Mouse (Mus musculus): ENCODE data around the gene Apobec4. TPM values are rescaled to one million over a fixed set of nuclear protein-coding genes. Genes with fewer than 3 reads are reported as not detected.

The Apobec4 gene
- polyA plus RNA-seq (2017; shearing (Covaris generic)): not detected

DNA sequence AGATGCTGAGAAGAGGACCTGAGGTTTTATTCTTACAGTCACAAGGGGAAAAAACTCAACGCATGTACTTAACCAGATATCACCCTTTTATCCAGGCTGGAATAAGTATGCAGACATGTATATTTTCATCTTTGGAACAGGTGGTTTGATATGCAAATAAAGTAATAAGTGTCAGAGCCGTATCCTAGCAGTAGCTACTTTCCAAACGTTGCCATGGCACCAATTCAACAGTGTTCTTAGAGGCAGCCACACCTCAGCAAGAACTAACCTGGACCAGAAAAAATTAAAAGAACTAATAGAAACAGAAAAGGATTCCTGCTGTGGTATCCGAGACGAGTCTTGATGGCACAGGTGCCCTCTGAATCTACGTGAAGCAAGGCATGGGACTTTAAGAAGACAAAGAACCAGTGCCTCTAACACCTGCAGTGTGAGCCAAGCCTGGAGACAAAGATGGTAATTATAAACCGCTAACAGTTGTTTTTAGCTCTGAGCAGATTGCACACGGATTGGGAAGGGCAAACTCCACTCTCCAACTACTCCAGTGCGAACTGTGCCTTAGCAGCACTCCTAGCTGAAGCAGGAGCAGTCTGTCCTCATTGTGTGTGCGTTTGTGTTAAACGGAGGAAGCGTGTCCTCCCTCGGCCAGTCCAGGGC lies at the start of gene Apobec4:
Gene Apobec4, plus strand, starts transcription at position 240 of the 654 bp plus-strand sequence.

DNA sequence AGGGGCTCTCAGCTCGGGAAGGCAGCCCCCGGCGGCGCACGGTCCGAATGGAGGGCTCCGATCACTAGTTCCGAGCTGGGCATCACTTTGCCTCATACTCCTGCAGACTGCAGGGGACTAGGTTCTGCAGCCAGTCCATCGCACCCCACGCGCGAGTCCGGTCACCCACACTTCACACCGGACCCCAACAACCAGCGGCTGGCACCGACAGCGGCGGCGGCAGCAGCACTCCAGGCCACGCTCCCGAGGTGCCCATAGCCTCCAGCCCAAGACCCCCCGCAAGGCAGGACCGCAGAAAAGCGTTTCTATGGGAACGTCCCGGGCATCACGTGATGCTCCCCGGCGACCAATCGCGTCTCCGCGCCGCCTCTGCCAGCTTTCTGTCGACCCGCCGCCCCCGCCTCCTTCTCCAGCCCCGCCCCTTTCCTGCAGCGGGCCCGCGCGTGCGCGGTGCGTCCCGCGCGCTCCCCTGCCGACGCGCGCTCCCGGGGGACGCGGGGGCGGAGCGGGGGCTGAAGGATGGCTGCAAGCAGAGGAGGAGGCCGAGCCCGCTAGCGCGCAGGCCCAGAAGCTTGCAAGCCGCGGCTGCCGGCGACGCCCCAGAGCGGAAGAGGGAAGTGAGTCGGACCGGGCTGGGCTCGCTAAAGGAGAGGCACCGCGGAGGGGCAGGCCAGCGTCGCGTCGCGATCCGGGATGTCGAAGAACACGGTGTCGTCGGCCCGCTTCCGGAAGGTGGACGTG lies 15.9 kb downstream of the Apobec4 start, which contains the start of the genes Rgl1 and Arpc5:
Gene Rgl1, minus strand, starts transcription at position 320 of the 741 bp plus-strand sequence.
Gene Arpc5, plus strand, starts transcription at position 511 of the 741 bp plus-strand sequence.

DNA sequence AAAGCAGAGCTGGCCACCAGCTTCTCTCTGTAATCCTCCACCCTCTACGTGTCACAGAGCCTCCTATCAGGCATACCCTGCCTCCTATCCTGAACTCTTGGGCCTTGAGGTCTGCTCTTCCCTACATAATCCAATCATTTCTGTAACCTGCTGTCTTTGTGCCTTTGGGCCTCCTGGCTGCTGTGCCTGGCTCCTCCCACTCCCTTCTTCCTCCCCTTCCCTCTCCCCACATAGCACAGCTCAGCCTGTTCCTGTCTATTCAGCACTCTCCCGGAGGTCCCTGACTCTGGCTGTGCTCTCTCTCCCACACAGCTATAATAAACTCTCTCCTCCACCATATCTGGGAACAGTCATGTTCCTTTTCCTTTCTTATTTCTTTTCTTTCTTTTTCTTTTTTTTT lies 49.5 kb downstream of the Apobec4 start, which contains the start of gene Ncf2:
Gene Ncf2, plus strand, starts transcription at position 298 of the 400 bp plus-strand sequence.

Other genes starting within 250 kb of the Apobec4 start
- 1.2 TPM for gene Rgl1, start 15.8 kb downstream of the Apobec4 start, polyA plus RNA-seq (2017; shearing (Covaris generic))
- 762 TPM for gene Arpc5, start 16.0 kb downstream of the Apobec4 start, polyA plus RNA-seq (2017; shearing (Covaris generic))
- gene Ncf2, start 49.6 kb downstream of the Apobec4 start, polyA plus RNA-seq (2017; shearing (Covaris generic)): 7.8 TPM
- 55.6 TPM for gene Smg7, start 152.1 kb downstream of the Apobec4 start, polyA plus RNA-seq (2017; shearing (Covaris generic))
- gene Nmnat2, start 204.4 kb downstream of the Apobec4 start, polyA plus RNA-seq (2017; shearing (Covaris generic)): 0.83 TPM

Data from activated CD4-positive, CD25-positive, alpha-beta regulatory T cell, adult 9 weeks (primary cell).